Mouse (Mus musculus): ENCODE data around the gene Adam12.

DNA sequence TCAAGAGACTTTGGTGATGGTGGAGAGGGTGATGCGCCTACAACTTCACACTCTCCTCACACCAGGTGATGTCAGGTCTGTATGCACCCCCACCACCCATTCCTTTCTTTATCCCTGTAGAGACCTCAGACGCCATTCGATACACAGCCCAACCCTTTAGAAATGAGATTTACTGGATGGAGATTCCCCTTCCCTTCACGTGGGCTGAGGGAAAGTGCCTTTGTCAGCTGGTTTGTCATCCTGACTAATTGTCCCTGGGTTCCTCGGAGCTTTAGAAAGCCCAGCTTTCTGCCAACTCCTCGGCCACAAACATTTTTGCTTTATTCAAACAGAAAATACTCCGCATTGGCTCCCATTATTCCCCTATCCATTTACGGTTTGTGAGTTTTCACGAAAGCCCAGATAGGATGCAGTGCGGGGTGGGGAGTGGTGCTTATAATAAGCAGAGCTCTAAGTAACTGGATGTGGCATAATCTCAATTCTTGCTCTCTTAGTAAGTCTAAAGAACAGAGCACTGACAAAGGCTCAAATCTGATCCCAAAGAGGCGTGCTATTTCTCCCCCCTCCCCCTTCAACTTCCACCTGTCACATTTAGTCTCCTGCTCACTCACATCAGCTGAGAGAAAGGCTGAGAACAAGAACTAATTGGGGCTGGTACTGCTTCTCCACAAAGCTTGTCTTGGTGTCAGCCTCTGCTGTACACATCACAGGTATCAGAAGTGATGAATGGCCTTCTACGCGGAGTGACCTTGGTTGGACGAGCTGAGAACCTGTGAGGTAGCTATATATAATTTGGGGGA is 143.2 kb downstream of the Adam12 start:
- TF ChIP-seq CTCF (conservative IDR thresholded peaks at IDR 0.05; ENCODE audit: insufficient read depth, insufficient read length, low read depth, low read length): no peak
- TF ChIP-seq POLR2A (IDR thresholded peaks at IDR 0.05; ENCODE audit: low read depth, low read length): no peak
